Mouse (Mus musculus) heart, embryonic 14.5 days (tissue): ENCODE measurements around the gene Cmip. TPM values are rescaled to one million over a fixed set of nuclear protein-coding genes. Genes with fewer than 3 reads are reported as not detected.
A peak's percentile ranks its signal among the peaks of the same experiment; 100 is the strongest.

Experiments used
- ATAC-seq: fragments of 200-750 bp; cut with Nextera tagmentation; 2 replicates; pipeline ENCODE4 v1.8.0; 2017; ENCODE audit warnings: low read depth, moderate TSS enrichment; ENCODE audit not compliant: insufficient number of reproducible peaks, insufficient read depth, low FRiP score
- H3K27ac ChIP-seq, 2 experiments: fragments of 200-500 bp in 1 of 2; fragments of 300-500 bp in 1 of 2; sonication (generic) in 1 of 2; replicated peaks in 1 of 2; 2 replicates each; pipeline ENCODE4 v1.5.1; 2012 to 2014; ENCODE audit warnings: low read depth in 2 of 2, low read length in 2 of 2, control low read depth in 1 of 2, mild to moderate bottlenecking in 1 of 2, mixed read lengths in 1 of 2; ENCODE audit not compliant: control insufficient read depth in 1 of 2, insufficient read depth in 1 of 2
- H3K27me3 ChIP-seq: fragments of 300-500 bp; sonication (generic); 2 replicates; pipeline ENCODE4 v1.6.1; 2014; ENCODE audit warnings: mild to moderate bottlenecking, low read length, control low read depth; ENCODE audit not compliant: control insufficient read depth, insufficient read depth
- H3K36me3 ChIP-seq: fragments of 300-500 bp; sonication (generic); 2 replicates; pipeline ENCODE4 v1.6.1; 2014; ENCODE audit warnings: mild to moderate bottlenecking, control low read depth, low read length, mixed read lengths; ENCODE audit not compliant: control insufficient read depth, insufficient read depth
- H3K4me1 ChIP-seq, 2 experiments: fragments of 200-500 bp in 1 of 2; fragments of 300-500 bp in 1 of 2; sonication (generic) in 1 of 2; 2 replicates each; pipeline ENCODE4 v1.6.1; 2012 to 2014; ENCODE audit warnings: low read length in 2 of 2, control low read depth in 1 of 2, mixed read lengths in 1 of 2; ENCODE audit not compliant: control insufficient read depth in 2 of 2, insufficient read depth in 2 of 2
- H3K4me2 ChIP-seq: fragments of 300-500 bp; sonication (generic); 2 replicates; pipeline ENCODE4 v1.6.1; 2014; ENCODE audit warnings: mild to moderate bottlenecking, low read length
- H3K4me3 ChIP-seq, 2 experiments: fragments of 200-500 bp in 1 of 2; fragments of 300-500 bp in 1 of 2; sonication (generic) in 1 of 2; 2 replicates each; pipeline ENCODE4 v1.5.1; 2012 to 2014; ENCODE audit warnings: low read length in 2 of 2, mild to moderate bottlenecking in 2 of 2, control low read depth in 1 of 2, low read depth in 1 of 2, moderate library complexity in 1 of 2; ENCODE audit not compliant: control insufficient read depth in 1 of 2, insufficient read depth in 1 of 2
- H3K9ac ChIP-seq: fragments of 300-500 bp; sonication (generic); 2 replicates; pipeline ENCODE4 v1.6.1; 2014; ENCODE audit warnings: mild to moderate bottlenecking, low read length
- H3K9me3 ChIP-seq: fragments of 300-500 bp; sonication (generic); 2 replicates; pipeline ENCODE4 v1.6.1; 2016; ENCODE audit warnings: low read length, control low read depth; ENCODE audit not compliant: control insufficient read depth
- WGBS: fragments of 180-500 bp; shearing (Covaris S2); extraction: QIAGEN DNeasy Blood & Tissue Kit; methylation state at CpG from one replicate; pipeline ENCODE4 v1.1.7; 2014; 5-methylcytosine and 5-hydroxymethylcytosine counted together
- polyA plus RNA-seq: library from polyadenylated mRNA; unstranded; fragments of >200 nt; fragmentation: Nextera tagmentation; extraction: Ambion mirVana; gene quantifications from 2 replicates; pipeline ENCODE4 v1.2.1, GENCODE M21; 2014

Cmip gene
- polyA plus RNA-seq, 1 experiment from 2014 or later = 13.3 TPM

DNA sequence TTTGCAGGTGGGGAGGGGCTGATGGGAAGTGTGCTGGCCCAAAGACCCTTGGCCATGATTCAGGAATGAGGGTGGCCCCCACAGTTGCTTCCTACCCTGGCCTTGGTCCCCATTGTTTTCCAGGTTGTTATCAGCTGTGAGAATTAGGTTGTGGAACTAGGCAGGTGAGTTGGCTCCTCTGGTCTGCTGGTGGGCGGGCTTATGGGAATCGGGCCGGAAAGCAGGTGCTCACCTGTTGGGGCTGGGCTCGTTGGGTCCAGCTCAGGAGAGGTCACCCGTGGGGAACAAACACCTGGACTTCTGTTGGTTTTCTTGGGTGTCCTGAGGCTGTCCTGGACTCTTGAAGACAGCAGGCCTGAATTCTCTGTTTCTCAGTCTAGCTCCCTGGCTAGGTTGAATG, 8.2 kb downstream of the Cmip start:
- Histone ChIP-seq H3K4me3 (no peak overlapping the region), H3K9ac (no peak overlapping the region), H3K4me1 (peaks cover 18 to 20% of the 10 kb centered on the region in 2 experiments), H3K4me2 (no peak overlapping the region), H3K36me3 (no peaks in the 10 kb centered on the region), H3K9me3 (no peaks in the 10 kb centered on the region), H3K27ac (no peak overlapping the region), H3K27me3 (no peaks in the 10 kb centered on the region)
- 81% methylated on average over 5 of the region's 5 CpGs for WGBS
- ATAC-seq = no peak

DNA sequence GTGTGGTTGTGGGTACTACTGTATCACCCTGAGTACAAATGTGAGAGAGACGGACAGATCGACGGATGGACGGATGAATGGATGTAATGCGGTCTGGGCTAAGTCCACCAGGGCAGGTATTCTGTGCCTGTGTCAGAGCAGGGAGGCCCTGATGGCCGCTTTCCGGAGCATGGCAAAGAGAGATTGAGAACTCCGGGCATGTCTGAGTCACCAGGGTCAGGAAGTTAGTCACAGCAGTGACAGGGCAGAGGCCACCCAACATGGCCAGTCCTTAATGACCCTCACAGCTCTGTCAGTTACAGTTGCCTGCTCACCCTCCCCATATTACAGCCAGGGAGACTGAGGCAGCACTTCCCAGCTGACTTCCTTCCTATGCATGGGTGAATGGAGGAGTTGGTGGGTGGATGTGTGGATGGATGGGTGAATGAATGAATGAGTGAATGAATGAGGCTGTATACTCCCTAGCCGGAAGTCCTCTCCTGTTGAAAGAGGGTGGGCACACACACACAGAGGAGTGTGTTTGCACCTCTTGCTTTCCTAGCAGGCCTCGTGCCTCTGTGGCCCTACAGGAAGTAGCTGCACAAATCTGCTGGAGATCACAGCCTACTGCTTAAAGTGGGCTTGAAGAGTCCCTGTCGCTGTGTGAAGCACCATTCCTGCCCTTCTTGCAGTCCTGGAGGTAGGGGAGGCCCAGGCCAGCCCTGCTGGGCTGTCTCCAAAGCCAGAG, 10.7 kb downstream of the Cmip start:
- Histone ChIP-seq H3K27me3 (no peaks in the 10 kb centered on the region), H3K4me2 (no peak overlapping the region), H3K27ac (peak overlapping the region in 1 of 2 experiments; percentile 8; a peak in 1 of 4 replicates), H3K9me3 (no peaks in the 10 kb centered on the region), H3K4me1 (peaks cover 8 to 9% of the 10 kb centered on the region in 2 experiments), H3K36me3 (no peaks in the 10 kb centered on the region), H3K4me3 (no peak overlapping the region), H3K9ac (no peak overlapping the region)
- ATAC-seq = no peak
- WGBS = 75% methylated on average over 11 of the region's 11 CpGs

DNA sequence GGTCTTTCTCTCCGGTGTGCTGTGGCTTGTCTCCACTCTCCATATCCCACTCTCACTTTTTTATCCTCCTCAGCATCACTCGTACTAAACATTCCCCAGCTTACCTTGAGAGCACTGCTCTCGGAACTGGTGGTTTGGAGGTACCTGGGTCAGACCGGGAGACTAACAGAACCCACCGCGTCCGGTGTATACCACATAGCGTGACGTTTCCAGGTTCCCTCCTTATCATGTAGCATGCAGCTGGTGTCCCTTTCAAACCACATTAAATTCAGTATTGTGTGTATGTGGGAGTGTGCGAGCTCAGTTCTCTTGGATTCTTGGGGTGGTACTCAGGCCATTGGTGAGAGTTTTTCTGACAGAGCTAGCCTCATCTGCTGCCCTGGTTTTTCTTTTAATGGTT, 21.4 kb downstream of the Cmip start:
- no peak overlapping the region for H3K4me3 ChIP-seq
- peaks cover 5 to 14% of the 10 kb centered on the region in 2 experiments; a peak in 3 of 4 replicates for H3K4me1 ChIP-seq
- no peaks in the 10 kb centered on the region for H3K9me3 ChIP-seq
- ATAC-seq = no peak
- no peak overlapping the region for H3K4me2 ChIP-seq
- 91% methylated on average over 10 of the region's 10 CpGs for WGBS
- H3K9ac ChIP-seq = no peak overlapping the region
- no peak overlapping the region for H3K27ac ChIP-seq
- no peaks in the 10 kb centered on the region for H3K27me3 ChIP-seq
- H3K36me3 ChIP-seq = no peaks in the 10 kb centered on the region

DNA sequence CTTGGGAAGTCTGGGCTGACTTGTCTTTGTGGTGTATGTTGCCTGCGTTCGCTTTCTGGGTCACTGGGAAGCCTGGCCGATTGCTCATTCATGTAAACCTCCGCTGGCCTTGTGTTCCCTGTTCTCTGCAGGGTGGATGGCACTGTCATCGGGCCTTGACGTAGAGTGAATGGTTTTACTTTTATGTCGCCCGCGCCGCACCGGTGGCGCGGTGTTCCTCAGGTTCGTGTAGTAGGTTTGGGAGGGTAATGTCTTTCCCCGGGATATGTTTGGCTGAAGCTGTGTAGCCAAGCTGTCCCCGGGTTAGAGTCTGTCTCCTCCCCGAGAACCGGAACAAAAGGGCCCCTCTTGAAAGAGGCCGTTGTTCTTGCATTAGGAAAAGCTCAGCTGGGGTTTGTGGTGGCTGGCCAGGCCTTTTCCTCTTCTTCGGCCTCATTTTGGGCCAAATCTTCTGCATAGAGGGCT, 21.8 kb downstream of the Cmip start:
- WGBS = 79% methylated on average over 20 of the region's 20 CpGs
- Histone ChIP-seq H3K9ac (no peak overlapping the region), H3K36me3 (no peaks in the 10 kb centered on the region), H3K4me3 (no peak overlapping the region), H3K4me2 (no peak overlapping the region), H3K27ac (no peak overlapping the region), H3K27me3 (no peaks in the 10 kb centered on the region), H3K4me1 (peaks cover 5 to 14% of the 10 kb centered on the region in 2 experiments; a peak in 3 of 4 replicates), H3K9me3 (no peaks in the 10 kb centered on the region)
- ATAC-seq = no peak

DNA sequence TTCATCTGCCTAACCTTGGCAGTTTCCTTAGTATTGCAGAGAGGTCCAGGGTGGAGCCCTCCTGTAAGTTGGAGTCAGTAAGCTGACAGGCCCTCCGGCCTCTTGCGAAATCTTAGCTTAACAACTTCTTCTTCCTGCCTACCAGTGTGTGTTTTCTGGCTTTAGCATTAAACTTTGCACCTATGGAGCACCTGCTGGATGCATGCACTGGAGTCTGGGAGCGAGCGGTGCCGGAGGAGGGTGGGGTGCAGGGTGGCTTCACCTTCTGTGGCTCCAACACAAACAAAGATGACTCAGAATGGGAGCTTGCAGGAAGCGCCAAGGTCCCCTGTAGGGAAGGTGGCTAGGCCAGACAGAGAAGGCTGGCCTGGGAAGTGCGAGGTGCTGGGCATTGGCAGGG, 23.6 kb downstream of the Cmip start:
- Histone ChIP-seq H3K4me1 (peaks cover 5 to 14% of the 10 kb centered on the region in 2 experiments; a peak in 3 of 4 replicates), H3K27me3 (no peaks in the 10 kb centered on the region), H3K36me3 (no peaks in the 10 kb centered on the region), H3K4me2 (no peak overlapping the region), H3K9ac (no peak overlapping the region), H3K4me3 (no peak overlapping the region), H3K27ac (0 out of 4 replicates have a peak overlapping the region, but pooled peaks of 1 of the 2 experiments have one; percentile 33), H3K9me3 (no peaks in the 10 kb centered on the region)
- 83% methylated on average over 7 of the region's 7 CpGs for WGBS
- ATAC-seq = no peak

DNA sequence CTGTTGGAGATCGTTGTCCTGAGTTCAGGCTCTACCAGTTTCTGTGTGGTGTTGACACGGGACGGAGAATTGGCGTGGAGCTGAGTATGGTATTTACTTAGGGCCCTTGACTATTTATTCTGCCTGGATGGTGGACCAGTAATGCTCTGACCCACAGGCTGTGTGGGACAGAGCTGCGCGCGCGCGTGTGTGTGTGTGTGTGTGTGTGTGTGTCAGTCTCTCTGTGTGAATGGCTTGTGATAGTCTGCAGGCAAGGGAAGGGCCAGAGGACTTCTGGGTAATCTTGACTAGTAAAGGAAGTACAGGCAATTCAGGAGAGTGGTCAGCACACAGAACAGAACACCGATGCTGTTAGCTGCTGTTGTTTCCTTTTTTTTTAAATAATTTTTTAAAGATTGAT, 24.8 kb downstream of the Cmip start:
- no peaks in the 10 kb centered on the region for H3K9me3 ChIP-seq
- H3K27ac ChIP-seq = no peak overlapping the region; a peak in 1 of 4 replicates
- no peak overlapping the region for H3K4me3 ChIP-seq
- ATAC-seq = 0 out of 2 replicates have a peak, but pooled peaks have one; percentile 41
- no peaks in the 10 kb centered on the region for H3K27me3 ChIP-seq
- H3K36me3 ChIP-seq = peaks cover 4% of the 10 kb centered on the region; the same call in 1 of the 2 replicates
- WGBS = 88% methylated on average over 10 of the region's 10 CpGs
- H3K9ac ChIP-seq = peak overlapping the region; percentile 40; the same call in 1 of the 2 replicates
- H3K4me2 ChIP-seq = peak overlapping the region; percentile 17; the same call in 1 of the 2 replicates
- peaks cover 5 to 14% of the 10 kb centered on the region in 2 experiments; a peak in 3 of 4 replicates for H3K4me1 ChIP-seq

DNA sequence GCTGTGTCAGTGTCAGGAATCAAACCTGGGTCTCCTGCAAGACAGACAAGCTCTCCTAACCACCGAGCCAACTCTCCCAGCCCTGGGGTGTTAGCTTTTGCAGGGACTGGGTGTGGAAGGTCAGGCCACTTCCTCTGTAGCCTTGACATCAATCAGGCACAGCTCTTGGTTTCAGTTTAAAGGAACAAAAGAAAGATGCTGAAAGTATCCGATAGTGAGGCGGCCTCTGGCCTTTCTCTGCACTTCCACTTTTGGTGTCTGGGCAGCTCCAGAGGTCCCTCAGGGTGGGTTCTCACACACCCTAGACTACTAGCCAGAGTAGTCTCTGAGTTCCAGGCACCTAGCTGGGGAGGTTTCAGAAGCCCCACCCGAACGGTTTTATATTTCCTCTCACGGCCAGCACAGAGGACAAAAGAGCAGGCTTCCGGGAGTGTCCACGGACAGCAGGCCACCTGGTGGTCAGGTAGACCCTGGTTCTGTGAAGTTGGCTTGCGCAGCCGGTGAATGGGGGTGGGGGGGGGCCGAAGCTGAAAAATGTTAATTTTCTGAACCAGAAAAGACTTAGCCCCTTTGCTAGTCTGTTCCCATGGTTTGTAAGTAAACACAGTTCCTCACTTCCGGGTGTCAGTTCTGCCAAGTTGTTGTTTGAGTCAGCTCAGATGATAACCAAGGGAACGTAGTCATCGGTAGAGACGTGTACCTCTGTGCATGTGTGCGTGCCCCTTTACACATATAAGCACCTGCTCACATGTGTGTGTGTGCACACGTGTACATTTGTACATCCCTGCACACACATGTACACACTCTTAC, 25.5 kb downstream of the Cmip start:
- Histone ChIP-seq H3K27ac (peak overlapping the region in 1 of 2 experiments; percentile 45; a peak in 1 of 4 replicates), H3K4me1 (peaks cover 5 to 14% of the 10 kb centered on the region in 2 experiments; a peak in 3 of 4 replicates), H3K4me2 (peak overlapping the region; percentile 17; the same call in 1 of the 2 replicates), H3K9ac (peak overlapping the region; percentile 40), H3K4me3 (no peak overlapping the region), H3K9me3 (no peaks in the 10 kb centered on the region), H3K36me3 (peaks cover 4% of the 10 kb centered on the region; the same call in 1 of the 2 replicates), H3K27me3 (no peaks in the 10 kb centered on the region)
- no peak for ATAC-seq
- WGBS = 50% methylated on average over 17 of the region's 17 CpGs
